Mouse (Mus musculus) midbrain, embryonic 14.5 days (tissue): Measurements from ENCODE around the gene Grik1. TPM values are rescaled to one million over a fixed set of nuclear protein-coding genes. Genes with fewer than 3 reads are reported as not detected.

Experiments
- ATAC-seq: fragments of 200-750 bp; cut with Nextera tagmentation; 2 replicates; pipeline ENCODE4 v1.8.0; 2017; ENCODE audit warnings: moderate number of reproducible peaks, moderate library complexity; ENCODE audit not compliant: low FRiP score, low TSS enrichment
- DNase-seq: peaks from one replicate; pipeline ENCODE4 v3.0.0-alpha.2; 2015
- H3K27ac ChIP-seq: fragments of 300-500 bp; sonication (generic); replicated peaks from 2 replicates; pipeline ENCODE4 v1.5.1; 2014; ENCODE audit warnings: mild to moderate bottlenecking, low read depth, low read length, moderate library complexity
- H3K27me3 ChIP-seq: fragments of 300-500 bp; sonication (generic); 2 replicates; pipeline ENCODE4 v1.6.1; 2014; ENCODE audit warnings: low read length, control low read depth, mixed read lengths; ENCODE audit not compliant: control insufficient read depth, insufficient read depth
- H3K36me3 ChIP-seq: fragments of 300-500 bp; sonication (generic); 2 replicates; pipeline ENCODE4 v1.6.1; 2014; ENCODE audit warnings: low read length, control low read depth; ENCODE audit not compliant: control insufficient read depth, insufficient read depth
- H3K4me1 ChIP-seq: fragments of 300-500 bp; sonication (generic); 2 replicates; pipeline ENCODE4 v1.6.1; 2014; ENCODE audit warnings: mild to moderate bottlenecking, antibody characterized with exemption, low read length, control low read depth; ENCODE audit not compliant: control insufficient read depth, insufficient read depth
- H3K4me2 ChIP-seq: fragments of 300-500 bp; sonication (generic); 2 replicates; pipeline ENCODE4 v1.6.1; 2014; ENCODE audit warnings: mild to moderate bottlenecking, low read length, moderate library complexity
- H3K4me3 ChIP-seq: fragments of 300-500 bp; sonication (generic); replicated peaks from 2 replicates; pipeline ENCODE4 v1.5.1; 2014; ENCODE audit warnings: low read depth, low read length
- H3K9ac ChIP-seq: fragments of 300-500 bp; sonication (generic); replicated peaks from 2 replicates; pipeline ENCODE4 v1.6.1; 2014; ENCODE audit warnings: mild to moderate bottlenecking, low read length, moderate library complexity
- H3K9me3 ChIP-seq: fragments of 300-500 bp; sonication (generic); 2 replicates; pipeline ENCODE4 v1.6.1; 2016; ENCODE audit warnings: low read length, control low read depth, mixed read lengths; ENCODE audit not compliant: control insufficient read depth
- WGBS: fragments of 180-500 bp; shearing (Covaris S2); extraction: QIAGEN DNeasy Blood & Tissue Kit; methylation state at CpG from one replicate; pipeline ENCODE4 v1.1.7; 2014; 5-methylcytosine and 5-hydroxymethylcytosine counted together
- polyA plus RNA-seq: library from polyadenylated mRNA; unstranded; fragments of >200 nt; fragmentation: Nextera tagmentation; extraction: Ambion mirVana; gene quantifications from 2 replicates; pipeline ENCODE4 v1.2.1, GENCODE M21; 2014

The Grik1 gene
- polyA plus RNA-seq, 1 experiment from 2014 or later: 26.1 TPM

DNA sequence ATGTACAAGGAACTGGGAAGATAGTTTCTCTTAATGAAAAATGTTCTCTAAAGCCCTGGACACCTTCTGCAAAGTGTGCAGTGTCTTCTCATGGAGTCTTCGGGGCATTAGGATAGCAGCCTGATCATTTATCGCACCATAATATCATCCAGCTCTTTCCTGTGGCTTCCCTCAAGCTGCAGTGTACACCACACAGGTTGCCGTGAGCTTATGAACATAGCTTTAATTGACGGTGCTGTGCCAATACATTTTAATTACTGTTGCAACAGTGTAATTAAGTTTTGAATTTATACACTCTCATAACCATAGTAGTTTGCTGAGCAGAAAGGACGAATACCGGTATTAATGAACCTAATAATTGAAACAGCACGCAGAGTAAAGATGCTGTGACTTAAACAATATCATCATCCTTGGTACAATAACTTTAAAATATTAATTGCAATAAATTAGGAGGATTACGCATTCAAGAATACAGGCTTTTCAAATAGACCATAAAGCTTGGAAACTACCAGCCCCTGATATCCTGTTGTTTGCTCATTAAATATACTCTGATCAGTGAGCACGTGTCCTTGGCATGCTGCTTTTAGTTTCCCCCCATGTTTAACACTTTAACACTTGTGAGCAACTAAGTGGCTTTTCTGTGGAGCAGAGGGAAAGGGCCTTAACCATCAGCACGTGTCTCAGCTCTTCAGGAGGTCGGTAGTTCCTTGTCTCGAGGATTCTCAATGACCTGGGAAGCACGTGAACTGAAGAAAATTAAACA lies 347.8 kb downstream of the Grik1 start:
- Histone ChIP-seq H3K27ac (no peak overlapping the region), H3K9me3 (no peaks in the 10 kb centered on the region), H3K36me3 (no peaks in the 10 kb centered on the region), H3K9ac (no peak overlapping the region), H3K4me1 (no peaks in the 10 kb centered on the region), H3K4me2 (no peak overlapping the region), H3K4me3 (no peak overlapping the region), H3K27me3 (no peaks in the 10 kb centered on the region)
- ATAC-seq: no peak
- WGBS: 90% methylated on average over 13 of the region's 13 CpGs
- no peak for DNase-seq

GRCm38 (mm10) chr16:87934685-87935084 lies 355.4 kb downstream of the Grik1 start:
- H3K36me3 ChIP-seq: no peaks in the 10 kb centered on the region
- no peak for ATAC-seq
- no peaks in the 10 kb centered on the region for H3K27me3 ChIP-seq
- DNase-seq: no peak
- no peak overlapping the region for H3K4me3 ChIP-seq
- H3K4me2 ChIP-seq: no peak overlapping the region
- H3K9me3 ChIP-seq: no peaks in the 10 kb centered on the region
- WGBS: 87% methylated on average over 1 of the region's 1 CpGs
- no peak overlapping the region for H3K27ac ChIP-seq
- H3K9ac ChIP-seq: no peak overlapping the region
- H3K4me1 ChIP-seq: no peaks in the 10 kb centered on the region

DNA sequence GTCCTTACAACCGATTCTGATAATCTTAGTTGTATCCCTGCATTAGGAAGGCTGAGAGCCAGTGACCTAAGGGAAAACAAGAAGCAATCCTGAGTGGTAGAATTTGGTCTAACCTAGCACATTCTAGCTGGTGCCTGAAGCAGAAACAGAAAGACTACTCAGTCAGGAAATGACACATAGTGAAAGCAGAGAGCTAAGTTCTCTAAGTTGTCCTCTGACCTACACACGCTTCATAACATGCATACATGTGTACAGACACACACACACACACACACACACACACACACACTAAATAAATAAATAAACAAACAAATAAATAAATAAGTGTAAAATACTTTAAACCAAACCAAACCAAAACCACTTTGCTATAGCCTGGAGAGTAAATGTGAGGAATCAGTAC lies 358.7 kb downstream of the Grik1 start:
- Histone ChIP-seq H3K4me3 (no peak overlapping the region), H3K27me3 (no peaks in the 10 kb centered on the region), H3K4me2 (no peak overlapping the region), H3K27ac (no peak overlapping the region), H3K9ac (no peak overlapping the region), H3K4me1 (no peaks in the 10 kb centered on the region), H3K36me3 (no peaks in the 10 kb centered on the region), H3K9me3 (no peaks in the 10 kb centered on the region)
- DNase-seq (no peak), ATAC-seq (no peak)
- WGBS: 94% methylated on average over 2 of the region's 2 CpGs

DNA sequence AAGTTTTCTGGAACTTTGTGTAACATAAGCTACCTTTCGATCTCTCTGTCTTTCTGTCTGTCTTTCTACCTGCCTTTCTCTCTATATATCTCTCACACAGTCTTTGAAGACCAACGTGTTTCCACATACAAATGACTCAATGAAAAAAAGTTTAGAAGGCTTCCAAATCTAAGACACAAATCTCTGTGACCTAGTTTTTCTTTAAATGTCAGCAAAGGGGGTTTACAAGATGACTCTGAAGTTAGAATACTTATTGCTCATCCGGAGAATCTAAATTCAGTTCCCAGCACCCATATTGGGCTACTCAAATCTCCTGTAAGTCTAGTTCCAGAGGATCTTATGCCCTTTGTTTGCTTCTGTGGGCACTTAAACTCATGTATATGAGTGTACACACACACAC lies 359.5 kb downstream of the Grik1 start:
- no peak for ATAC-seq
- H3K4me3 ChIP-seq: no peak overlapping the region
- 90% methylated on average over 3 of the region's 3 CpGs for WGBS

DNA sequence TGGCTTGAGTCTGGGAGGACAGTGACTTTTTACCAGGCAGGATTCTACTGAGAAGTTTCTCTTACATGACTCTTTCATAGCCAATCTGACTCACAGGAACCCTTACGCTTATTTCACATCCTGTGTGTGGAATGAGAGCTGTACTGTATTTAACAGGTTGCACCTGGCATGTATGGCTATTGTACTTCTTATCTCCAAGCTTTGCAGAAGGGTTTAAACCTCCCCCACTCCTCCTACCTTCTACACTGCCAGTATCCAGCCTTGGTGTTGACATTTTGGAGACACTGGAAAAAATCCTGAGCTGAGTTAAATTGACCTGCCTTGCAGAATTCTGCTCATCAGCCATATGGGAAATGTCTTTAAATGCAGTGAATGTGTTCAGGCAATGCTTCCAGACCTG lies 361.4 kb downstream of the Grik1 start:
- WGBS: 86% methylated on average over 1 of the region's 1 CpGs
- ATAC-seq: no peak

More for the DNA sequence above, 359.5 kb downstream of the Grik1 start:
- no peak overlapping the region for H3K4me2 ChIP-seq
- no peaks in the 10 kb centered on the region for H3K4me1 ChIP-seq
- H3K27ac ChIP-seq: no peak overlapping the region
- H3K27me3 ChIP-seq: no peaks in the 10 kb centered on the region
- no peaks in the 10 kb centered on the region for H3K9me3 ChIP-seq
- no peak for DNase-seq
- H3K36me3 ChIP-seq: no peaks in the 10 kb centered on the region
- H3K9ac ChIP-seq: no peak overlapping the region

DNA sequence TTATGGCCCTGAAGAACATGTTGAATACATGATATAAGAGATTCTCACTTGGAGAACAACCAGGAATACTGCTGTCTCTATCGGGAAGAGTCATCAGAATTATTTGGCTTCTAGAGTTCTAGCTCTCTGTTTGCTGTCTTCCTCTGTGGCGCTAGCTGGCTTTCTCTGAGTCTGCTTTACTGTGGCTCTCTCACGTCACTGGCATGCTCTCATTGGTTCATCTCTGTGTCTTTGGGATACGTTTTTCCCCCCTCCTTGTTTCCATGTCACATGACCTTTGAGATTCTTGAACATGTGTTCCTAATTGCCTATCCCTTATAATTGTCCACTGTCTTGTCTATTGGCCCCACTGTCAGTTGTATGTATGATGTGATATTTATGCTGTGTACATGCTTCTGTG lies 372.2 kb downstream of the Grik1 start:
- H3K9ac ChIP-seq: no peak overlapping the region
- H3K4me2 ChIP-seq: no peak overlapping the region
- H3K27me3 ChIP-seq: no peaks in the 10 kb centered on the region
- no peaks in the 10 kb centered on the region for H3K36me3 ChIP-seq
- no peaks in the 10 kb centered on the region for H3K9me3 ChIP-seq
- no peak overlapping the region for H3K4me3 ChIP-seq
- 78% methylated on average over 4 of the region's 4 CpGs for WGBS
- peaks cover 19% of the 10 kb centered on the region for H3K4me1 ChIP-seq
- DNase-seq: no peak
- 0 out of 2 replicates have a peak overlapping the region, but pooled peaks have one; percentile 69 for H3K27ac ChIP-seq
- no peak for ATAC-seq

More for the DNA sequence above, 361.4 kb downstream of the Grik1 start:
- Histone ChIP-seq H3K36me3 (no peaks in the 10 kb centered on the region), H3K4me1 (no peaks in the 10 kb centered on the region), H3K4me2 (no peak overlapping the region), H3K27ac (no peak overlapping the region), H3K9ac (no peak overlapping the region), H3K27me3 (no peaks in the 10 kb centered on the region), H3K9me3 (no peaks in the 10 kb centered on the region), H3K4me3 (no peak overlapping the region)
- no peak for DNase-seq

GRCm38 (mm10) chr16:87917157-87917546 lies 372.9 kb downstream of the Grik1 start:
- H3K36me3 ChIP-seq: no peaks in the 10 kb centered on the region
- ATAC-seq (peak; percentile 84), DNase-seq (peak; percentile 70)
- H3K27me3 ChIP-seq: no peaks in the 10 kb centered on the region
- no peak overlapping the region for H3K9ac ChIP-seq
- no peak overlapping the region for H3K4me3 ChIP-seq
- 0% methylated on average over 1 of the region's 1 CpGs for WGBS
- no peaks in the 10 kb centered on the region for H3K9me3 ChIP-seq
- H3K4me1 ChIP-seq: peaks cover 19% of the 10 kb centered on the region
- H3K4me2 ChIP-seq: no peak overlapping the region
- peak overlapping the region; percentile 69 for H3K27ac ChIP-seq

- 26% methylated on average over 6 of the region's 6 CpGs for WGBS
These were observed 373.6 kb downstream of the Grik1 start for GRCm38 (mm10) chr16:87916209-87917156.

More at GRCm38 (mm10) chr16:87916209-87917156, 373.6 kb downstream of the Grik1 start:
- Histone ChIP-seq H3K4me2 (no peak overlapping the region), H3K9ac (no peak overlapping the region), H3K9me3 (no peaks in the 10 kb centered on the region), H3K4me3 (no peak overlapping the region), H3K4me1 (peaks cover 19% of the 10 kb centered on the region), H3K36me3 (no peaks in the 10 kb centered on the region), H3K27ac (peak overlapping the region; percentile 69), H3K27me3 (no peaks in the 10 kb centered on the region)
- DNase-seq (peak; percentile 66), ATAC-seq (peak; percentile 21; the same call in 1 of the 2 replicates)
